8 mouse cellular contexts compared by ENCODE assay signal in genomic region chr11:62457241-62457890, GRCm38 (mm10). TPM values are rescaled to one million over a fixed set of nuclear protein-coding genes. Genes with fewer than 3 reads are reported as not detected.
DNase-seq lines count a peak whose midpoint lies in the region; ATAC-seq and TF ChIP-seq lines count a peak whose summit lies in the region.

No protein-coding gene starts in this region.

- peak; percentile 95 for ATAC-seq in forebrain, embryonic 15.5 days (replicated peaks)
- ATAC-seq in neural tube, embryonic 14.5 days (ENCODE audit: low read depth), result peak; percentile 96

- peak overlapping the region; percentile 92 for H3K9ac ChIP-seq in ES-E14 (ENCODE audit: insufficient read depth, low read depth, low read length, poor library complexity, severe bottlenecking)
- peak overlapping the region; percentile 97 for H3K9ac ChIP-seq in forebrain, embryonic 15.5 days (replicated peaks)
- H3K9ac ChIP-seq in neural tube, embryonic 14.5 days (replicated peaks; ENCODE audit: low read depth, low read length), result peak overlapping the region; percentile 96

- peak overlapping the region; percentile 78 to 91 for H3K4me3 ChIP-seq in ES-E14 (ENCODE audit: insufficient read depth in 1 of 2, low read depth in 1 of 2, low read length in 2 of 2, poor library complexity in 1 of 2, severe bottlenecking in 1 of 2)
- peak overlapping the region; percentile 83 for H3K4me3 ChIP-seq in forebrain, embryonic 15.5 days
- H3K4me3 ChIP-seq in neural tube, embryonic 14.5 days (ENCODE audit: low read depth, low read length), result peak overlapping the region; percentile 99
- peak overlapping the region; percentile 97 for H3K4me3 ChIP-seq in testis, adult 2 months (ENCODE audit: control insufficient read depth, low read depth, low read length)

- H3K27me3 ChIP-seq in forebrain, embryonic 15.5 days, result no peaks in the 10 kb centered on the region
- H3K27me3 ChIP-seq in neural tube, embryonic 14.5 days (ENCODE audit: control insufficient read depth, insufficient read depth, low read length), result peaks cover 2% of the 10 kb centered on the region; the same call in 1 of the 2 replicates
- no peaks in the 10 kb centered on the region for H3K27me3 ChIP-seq in testis, adult 2 months (ENCODE audit: control insufficient read depth, insufficient read depth, low read length)

- intact Hi-C loops in heart, postnatal 25 days (cut with DNase I), result loop anchor here (2.0 to 5.0 kb wide), 3 partner anchors 37 to 95 kb away; partner anchors contain the start of genes Cenpv and Ubb

- peak overlapping the region; percentile 94 for H3K27ac ChIP-seq in ES-E14 (ENCODE audit: insufficient read depth, low read depth, low read length, poor library complexity, severe bottlenecking)
- H3K27ac ChIP-seq in forebrain, embryonic 15.5 days (replicated peaks), result peak overlapping the region; percentile 98
- peak overlapping the region; percentile 97 for H3K27ac ChIP-seq in neural tube, embryonic 14.5 days (ENCODE audit: low read depth, low read length)
- peak overlapping the region; percentile 86 for H3K27ac ChIP-seq in testis, adult 2 months (ENCODE audit: control insufficient read depth, insufficient read depth, low read depth, low read length)

- peak; percentile 86 for TF ChIP-seq POLR2A in testis, adult 2 months (IDR thresholded peaks at IDR 0.05; ENCODE audit: control insufficient read depth, low read depth, low read length)

- H3K4me2 ChIP-seq in forebrain, embryonic 15.5 days (replicated peaks), result peak overlapping the region; percentile 89
- peak overlapping the region; percentile 90 for H3K4me2 ChIP-seq in neural tube, embryonic 14.5 days (ENCODE audit: low read depth, low read length)

- DNase-seq in ES-E14 (ENCODE audit: low read depth, low spot score), result peak; percentile 83
- peak; percentile 87 for DNase-seq in cerebellum, adult 11-12 months
- DNase-seq in heart, postnatal 25 days (ENCODE audit: low spot score), result peak; percentile 86
- peak; percentile 85 to 88 for DNase-seq in layer of hippocampus, adult 18-20 months (ENCODE audit: low spot score in 2 of 2)
- peak; percentile 93 to 95 for DNase-seq in lung, adult 18-20 months

- no peak for TF ChIP-seq CTCF in testis, adult 2 months (IDR thresholded peaks at IDR 0.05; ENCODE audit: control insufficient read depth, insufficient read depth, insufficient replicate concordance, low read depth, low read length)

- WGBS in forebrain, embryonic 15.5 days, result under 1% methylated on average over 68 of the region's 73 CpGs
- WGBS in neural tube, embryonic 14.5 days, result under 1% methylated on average over 54 of the region's 73 CpGs

- no peaks in the 10 kb centered on the region for H3K9me3 ChIP-seq in ES-E14 (ENCODE audit: control insufficient read depth, insufficient read depth, low read depth, low read length)
- no peaks in the 10 kb centered on the region for H3K9me3 ChIP-seq in forebrain, embryonic 15.5 days
- H3K9me3 ChIP-seq in neural tube, embryonic 14.5 days (ENCODE audit: control insufficient read depth, low read length), result no peaks in the 10 kb centered on the region

- H3K36me3 ChIP-seq in ES-E14 (ENCODE audit: control insufficient read depth, insufficient read depth, low read length, poor library complexity, severe bottlenecking), result 0 out of 2 replicates have a peak, but pooled peaks cover 4% of the 10 kb centered on the region
- no peaks in the 10 kb centered on the region for H3K36me3 ChIP-seq in forebrain, embryonic 15.5 days
- H3K36me3 ChIP-seq in neural tube, embryonic 14.5 days (ENCODE audit: control insufficient read depth, insufficient read depth, low read length), result no peaks in the 10 kb centered on the region
- no peaks in the 10 kb centered on the region for H3K36me3 ChIP-seq in testis, adult 2 months (ENCODE audit: control insufficient read depth, insufficient read depth, low read length)

- in situ Hi-C loops in ES-E14 (cut with MboI; ENCODE audit: low sequenced_read_pairs in 2 of 2, unreplicated experiment in 2 of 2), result no loop called here

- peaks cover 0 to 4% of the 10 kb centered on the region in 2 experiments; a peak in 2 of 4 replicates for H3K4me1 ChIP-seq in ES-E14 (ENCODE audit: control insufficient read depth in 2 of 2, insufficient read depth in 2 of 2, low read length in 2 of 2, poor library complexity in 1 of 2)
- H3K4me1 ChIP-seq in forebrain, embryonic 15.5 days, result peaks cover 23% of the 10 kb centered on the region
- H3K4me1 ChIP-seq in neural tube, embryonic 14.5 days (ENCODE audit: control insufficient read depth, insufficient read depth, low read length), result peaks cover 14% of the 10 kb centered on the region
- H3K4me1 ChIP-seq in testis, adult 2 months (ENCODE audit: control insufficient read depth, insufficient read depth, low read length), result no peaks in the 10 kb centered on the region; the same call in 1 of the 2 replicates

TF ChIP-seq in ES-E14, 5 proteins besides CTCF, POLR2A, EP300 and RAD21:
- TF ChIP-seq CHD2 (IDR thresholded peaks at IDR 0.05; ENCODE audit: low read depth, low read length), result no peak
- TF ChIP-seq ZC3H11A (IDR thresholded peaks at IDR 0.05; ENCODE audit: borderline replicate concordance, low read depth, low read length), result no peak
- no peak for TF ChIP-seq ZNF384 (IDR thresholded peaks at IDR 0.05; ENCODE audit: low read depth, low read length)
- TF ChIP-seq HCFC1 (IDR thresholded peaks at IDR 0.05; ENCODE audit: borderline replicate concordance, insufficient read depth, low read length), result peak; percentile 50; the same call in 1 of the 2 replicates
- no peak for TF ChIP-seq MAFK (IDR thresholded peaks at IDR 0.05; ENCODE audit: insufficient read depth, low read depth, low read length)

RNA-seq across cellular contexts. Expression of gene Pigl, which starts 0.9 kb away (rescaled TPM):
- 21.9 and 25.8 TPM in 2 replicates for total RNA-seq in ES-E14 (2012; rRNA removed)
- 5.4 and 5.5 TPM in 2 replicates for polyA plus RNA-seq in forebrain, embryonic 15.5 days (2015; fragmentation: Nextera tagmentation; extraction: Ambion mirVana)
- 1 to 10 TPM; 2.8 to 3.3 TPM for total RNA-seq in heart, postnatal 25 days (2021)
- 1 to 10 TPM; 6.3 to 6.5 TPM for total RNA-seq in layer of hippocampus, adult 18-20 months (2021)
- 10.1 and 10.4 TPM in 2 replicates for polyA plus RNA-seq in neural tube, embryonic 14.5 days (2014; fragmentation: Nextera tagmentation; extraction: Ambion mirVana)
- polyA plus RNA-seq in testis, adult 2 months (2012; rRNA removed), result 5.7 and 5.8 TPM in 2 replicates

RNA-seq across cellular contexts. Expression of gene Ncor1, which starts 1.0 kb away (rescaled TPM):
- 186 and 206 TPM in 2 replicates for total RNA-seq in ES-E14 (2012; rRNA removed)
- polyA plus RNA-seq in forebrain, embryonic 15.5 days (2015; fragmentation: Nextera tagmentation; extraction: Ambion mirVana), result 212 and 213 TPM in 2 replicates
- total RNA-seq in heart, postnatal 25 days (2021), result 100 to 1,000 TPM; 126 TPM
- 100 to 1,000 TPM; 268 to 281 TPM for total RNA-seq in layer of hippocampus, adult 18-20 months (2021)
- polyA plus RNA-seq in neural tube, embryonic 14.5 days (2014; fragmentation: Nextera tagmentation; extraction: Ambion mirVana), result 203 and 219 TPM in 2 replicates
- 73.7 and 76.2 TPM in 2 replicates for polyA plus RNA-seq in testis, adult 2 months (2012; rRNA removed)

Comparison
In these comparisons a context has a peak if more than half of its experiments do, and no peak if none do; other contexts are left out.
1. Peak in every context shown above with its lines: DNase-seq, ATAC-seq, H3K4me3 ChIP-seq and H3K27ac ChIP-seq.